10 mouse cellular contexts compared by ENCODE assay signal in genomic region chr4:129141560-129142438, GRCm38 (mm10). TPM values are rescaled to one million over a fixed set of nuclear protein-coding genes. Genes with fewer than 3 reads are reported as not detected.
DNase-seq lines count a peak whose midpoint lies in the region; ATAC-seq and TF ChIP-seq lines count a peak whose summit lies in the region.
"Had no signal": no experiment of that assay in that cellular context is flagged by ENCODE, and none has a peak within 500 bp of the region (broad histone marks: within the 10 kb centered on the region; RNA-seq: fewer than 3 reads in every experiment).

No protein-coding gene starts in this region.

- 0 out of 2 replicates have a peak overlapping the region, but pooled peaks have one; percentile 28 for H3K27ac ChIP-seq in embryonic facial prominence, embryonic 15.5 days (replicated peaks)

- ATAC-seq in G1E (ENCODE audit: extremely low read depth, insufficient number of reproducible peaks, low FRiP score, poor library complexity, severe bottlenecking), result no peak
- no peak for ATAC-seq in embryonic facial prominence, embryonic 15.5 days (ENCODE audit: insufficient number of reproducible peaks, low FRiP score, low TSS enrichment, low read depth)

- H3K9me3 ChIP-seq in G1E (replicated peaks), result no peaks in the 10 kb centered on the region
- no peaks in the 10 kb centered on the region for H3K9me3 ChIP-seq in embryonic facial prominence, embryonic 15.5 days (replicated peaks)

- H3K4me2 ChIP-seq in embryonic facial prominence, embryonic 15.5 days (replicated peaks), result no peak overlapping the region

- H3K4me1 ChIP-seq in G1E (ENCODE audit: insufficient read depth, low read depth, low read length), result peaks cover 87% of the 10 kb centered on the region
- H3K4me1 ChIP-seq in embryonic facial prominence, embryonic 15.5 days, result peaks cover 47% of the 10 kb centered on the region

- H3K36me3 ChIP-seq in G1E (replicated peaks), result peaks cover 53% of the 10 kb centered on the region
- H3K36me3 ChIP-seq in embryonic facial prominence, embryonic 15.5 days, result 0 out of 2 replicates have a peak, but pooled peaks cover 2% of the 10 kb centered on the region

- peak; percentile 51 for DNase-seq in gastrocnemius, postnatal 25 days
- no peak for DNase-seq in gastrocnemius, adult 8-10 months (ENCODE audit: low spot score in 2 of 2)
- DNase-seq in G1E (ENCODE audit: low spot score) (no peak), liver (peak; percentile 39)
- DNase-seq in T-cell, adult 2 months (ENCODE audit: low spot score), result no peak
- DNase-seq in frontal cortex, postnatal 25 days (ENCODE audit: low spot score in 2 of 2), result no peak
- DNase-seq in right cerebral cortex, postnatal 14 days, result no peak
- DNase-seq: gastrocnemius, postnatal 10 days had no signal

- no peak overlapping the region for H3K9ac ChIP-seq in embryonic facial prominence, embryonic 15.5 days

- 67% methylated on average over 17 of the region's 17 CpGs for WGBS in embryonic facial prominence, embryonic 15.5 days

- TF ChIP-seq CTCF in G1E (IDR thresholded peaks at IDR 0.05; ENCODE audit: low read depth, low read length), result no peak

- peak overlapping the region; percentile 46; the same call in 1 of the 2 replicates for H3K4me3 ChIP-seq in G1E (ENCODE audit: low read depth, low read length)
- no peak overlapping the region for H3K4me3 ChIP-seq in embryonic facial prominence, embryonic 15.5 days (replicated peaks)

- peaks cover 7% of the 10 kb centered on the region for H3K27me3 ChIP-seq in G1E (ENCODE audit: insufficient read depth, low read length)
- peaks cover 13% of the 10 kb centered on the region; the same call in 1 of the 2 replicates for H3K27me3 ChIP-seq in embryonic facial prominence, embryonic 15.5 days

RNA-seq across cellular contexts. Expression of gene Fndc5, which starts 5.0 kb away (rescaled TPM):
- total RNA-seq in gastrocnemius, postnatal 25 days (2021), result 10 to 100 TPM; 71.5 to 93.0 TPM
- 10 to 100 TPM; 48.3 to 65.7 (median 58.5) TPM for total RNA-seq in gastrocnemius, adult 8-10 months (2022)
- total RNA-seq in G1E (2014; fragmentation: Nextera tagmentation) (25.0 and 31.2 TPM in 2 replicates), G1E (2017) (6.5 and 7.2 TPM in 2 replicates)
- 6.7 and 9.4 TPM in 2 replicates for polyA plus RNA-seq in G1E (2012)
- polyA plus RNA-seq in embryonic facial prominence, embryonic 15.5 days (2015; fragmentation: Nextera tagmentation; extraction: Ambion mirVana), result 19.7 and 26.3 TPM in 2 replicates

RNA-seq across cellular contexts. Expression of gene Hpca, which starts 20.0 kb away (rescaled TPM):
- not detected for total RNA-seq in gastrocnemius, postnatal 25 days (2021)
- total RNA-seq in gastrocnemius, adult 8-10 months (2022), result not detected
- total RNA-seq in G1E (2014; fragmentation: Nextera tagmentation) (1.1 TPM in 1 of 2 replicates, not detected in the other), G1E (2017) (not detected in 2 replicates)
- not detected in 2 replicates for polyA plus RNA-seq in G1E (2012)
- 1.8 and 2.2 TPM in 2 replicates for polyA plus RNA-seq in embryonic facial prominence, embryonic 15.5 days (2015; fragmentation: Nextera tagmentation; extraction: Ambion mirVana)

RNA-seq across cellular contexts. Expression of gene Tmem54, which starts 36.5 kb away (rescaled TPM):
- total RNA-seq in gastrocnemius, postnatal 25 days (2021), result not detected
- total RNA-seq in gastrocnemius, adult 8-10 months (2022), result not detected
- total RNA-seq in G1E (2014; fragmentation: Nextera tagmentation) (not detected in 2 replicates), G1E (2017) (not detected in 2 replicates)
- polyA plus RNA-seq in G1E (2012), result not detected in 2 replicates
- 26.6 and 26.9 TPM in 2 replicates for polyA plus RNA-seq in embryonic facial prominence, embryonic 15.5 days (2015; fragmentation: Nextera tagmentation; extraction: Ambion mirVana)
- total RNA-seq: gastrocnemius, postnatal 10 days; layer of hippocampus, postnatal 25 days had no signal

RNA-seq across cellular contexts. Expression of gene S100pbp, which starts 47.7 kb away (rescaled TPM):
- total RNA-seq in gastrocnemius, postnatal 25 days (2021), result 1 to 10 TPM; 3.5 to 4.0 TPM
- total RNA-seq in gastrocnemius, adult 8-10 months (2022), result 1 to 10 TPM; 3.8 to 4.6 (median 4.4) TPM
- total RNA-seq in G1E (2014; fragmentation: Nextera tagmentation) (124 and 145 TPM in 2 replicates), G1E (2017) (47.9 and 57.6 TPM in 2 replicates)
- 3.4 and 4.5 TPM in 2 replicates for polyA plus RNA-seq in G1E (2012)
- polyA plus RNA-seq in embryonic facial prominence, embryonic 15.5 days (2015; fragmentation: Nextera tagmentation; extraction: Ambion mirVana), result 17.8 and 18.5 TPM in 2 replicates

RNA-seq across cellular contexts. Expression of gene Yars, which starts 47.8 kb away (rescaled TPM):
- total RNA-seq in gastrocnemius, postnatal 25 days (2021), result 10 to 100 TPM; 31.7 to 34.2 TPM
- 10 to 100 TPM; 31.2 to 44.4 (median 35.3) TPM for total RNA-seq in gastrocnemius, adult 8-10 months (2022)
- total RNA-seq in G1E (2014; fragmentation: Nextera tagmentation), result 106 and 115 TPM in 2 replicates
- 74.5 and 79.1 TPM in 2 replicates for total RNA-seq in G1E (2017)
- polyA plus RNA-seq in G1E (2012), result 65.8 and 74.8 TPM in 2 replicates
- 75.5 and 83.2 TPM in 2 replicates for polyA plus RNA-seq in embryonic facial prominence, embryonic 15.5 days (2015; fragmentation: Nextera tagmentation; extraction: Ambion mirVana)

Comparison
In these comparisons a context has a peak if more than half of its experiments do, and no peak if none do; other contexts are left out.
1. DNase-seq: peak in gastrocnemius, postnatal 25 days (single experiment) and liver (single experiment); none in gastrocnemius, adult 8-10 months (0 of 2), G1E (single experiment), T-cell, adult 2 months (single experiment), frontal cortex, postnatal 25 days (0 of 2) and right cerebral cortex, postnatal 14 days (single experiment).